Mouse (Mus musculus): ENCODE results near the gene P2ry12. TPM values are rescaled to one million over a fixed set of nuclear protein-coding genes. Genes with fewer than 3 reads are reported as not detected.

P2ry12 gene
- polyA plus RNA-seq, 1 experiment from 2014 or later = 2.2 TPM

DNA sequence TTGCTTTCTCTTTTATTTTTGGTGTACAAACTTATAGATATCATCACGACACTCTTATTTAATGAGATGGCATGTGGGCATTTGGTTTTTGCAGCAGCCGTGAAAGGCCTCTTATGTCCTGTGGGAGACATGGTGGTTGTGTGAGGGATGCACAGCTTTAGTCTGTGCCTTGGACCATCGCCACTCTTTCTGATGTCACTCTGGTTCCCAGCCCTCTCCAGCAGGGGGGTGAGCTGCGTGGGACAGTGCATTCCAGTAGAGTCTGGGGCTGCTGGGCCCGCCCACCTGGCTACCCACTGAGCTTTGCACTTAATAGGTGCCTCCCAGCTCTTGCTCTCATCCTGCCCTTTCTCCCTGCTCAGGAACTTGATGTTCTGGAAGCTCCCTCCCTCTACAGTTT lies 81.5 kb downstream of the P2ry12 start:
- H3K4me3 ChIP-seq (ENCODE audit: low read depth, low read length) = no peak overlapping the region
- no peaks in the 10 kb centered on the region for H3K27me3 ChIP-seq (replicated peaks; ENCODE audit: control insufficient read depth, insufficient read depth, low read length)
- H3K36me3 ChIP-seq (ENCODE audit: control insufficient read depth, insufficient read depth) = no peaks in the 10 kb centered on the region
- no peak for ATAC-seq
- no peak overlapping the region for H3K9ac ChIP-seq (ENCODE audit: low read depth, low read length)
- WGBS = 72% methylated on average over 5 of the region's 5 CpGs
- H3K9me3 ChIP-seq (ENCODE audit: control insufficient read depth) = no peaks in the 10 kb centered on the region
- TF ChIP-seq CTCF (IDR thresholded peaks at IDR 0.05; ENCODE audit: low read depth) = no peak
- H3K4me2 ChIP-seq (replicated peaks; ENCODE audit: low read depth) = no peak overlapping the region
- H3K4me1 ChIP-seq (replicated peaks; ENCODE audit: control insufficient read depth, insufficient read depth, low read length) = no peaks in the 10 kb centered on the region
- H3K27ac ChIP-seq (ENCODE audit: low read depth, low read length) = no peak overlapping the region

DNA sequence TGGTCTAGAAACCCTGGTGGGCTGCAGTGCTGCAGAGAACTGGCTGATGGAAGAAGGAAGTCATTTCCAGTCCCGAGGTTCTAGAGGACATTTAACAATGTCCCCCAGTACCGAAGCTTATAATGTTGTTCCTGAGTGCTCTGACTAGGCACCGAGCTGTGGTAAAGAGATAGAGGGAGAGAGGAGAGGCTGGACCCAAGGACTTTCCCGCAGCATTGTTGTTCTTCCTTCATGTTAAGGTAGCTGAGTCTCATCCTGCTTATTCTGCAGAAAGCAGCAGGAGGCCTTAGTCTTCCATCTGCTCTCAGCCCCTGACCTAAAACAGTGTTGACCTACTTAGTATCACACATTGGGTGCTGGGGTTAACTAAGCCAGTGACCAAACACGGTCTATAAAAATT lies 85.8 kb downstream of the P2ry12 start:
- Histone ChIP-seq H3K36me3 (ENCODE audit: control insufficient read depth, insufficient read depth) (no peaks in the 10 kb centered on the region), H3K4me3 (ENCODE audit: low read depth, low read length) (no peak overlapping the region), H3K4me2 (replicated peaks; ENCODE audit: low read depth) (no peak overlapping the region), H3K9ac (ENCODE audit: low read depth, low read length) (no peak overlapping the region), H3K27ac (ENCODE audit: low read depth, low read length) (no peak overlapping the region), H3K9me3 (ENCODE audit: control insufficient read depth) (no peaks in the 10 kb centered on the region), H3K27me3 (replicated peaks; ENCODE audit: control insufficient read depth, insufficient read depth, low read length) (no peaks in the 10 kb centered on the region), H3K4me1 (replicated peaks; ENCODE audit: control insufficient read depth, insufficient read depth, low read length) (no peaks in the 10 kb centered on the region)
- TF ChIP-seq CTCF (IDR thresholded peaks at IDR 0.05; ENCODE audit: low read depth) = no peak
- no peak for ATAC-seq
- 73% methylated on average over 5 of the region's 5 CpGs for WGBS

DNA sequence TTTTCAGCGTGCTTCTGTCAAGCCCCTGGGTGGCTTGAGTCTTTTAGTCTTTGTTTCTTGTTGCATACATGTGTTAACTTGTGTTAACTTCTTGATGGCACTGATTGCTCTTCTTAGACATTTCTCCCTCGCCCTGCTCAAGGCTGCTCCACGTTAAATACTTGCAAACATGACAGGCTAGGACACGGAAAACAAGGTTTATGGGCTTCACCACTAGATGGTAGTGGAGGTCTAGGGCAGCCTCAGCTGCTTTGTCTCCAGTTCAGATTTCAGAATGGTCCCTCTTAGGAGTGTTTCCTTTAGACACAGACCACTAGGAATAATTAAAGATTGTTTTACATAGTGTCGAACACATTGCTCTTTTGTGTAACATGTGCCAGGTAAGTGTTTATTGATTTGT lies 87.4 kb downstream of the P2ry12 start:
- no peak for ATAC-seq
- Histone ChIP-seq H3K27me3 (replicated peaks; ENCODE audit: control insufficient read depth, insufficient read depth, low read length) (no peaks in the 10 kb centered on the region), H3K27ac (ENCODE audit: low read depth, low read length) (no peak overlapping the region), H3K4me3 (ENCODE audit: low read depth, low read length) (no peak overlapping the region), H3K4me1 (replicated peaks; ENCODE audit: control insufficient read depth, insufficient read depth, low read length) (no peaks in the 10 kb centered on the region), H3K9ac (ENCODE audit: low read depth, low read length) (no peak overlapping the region), H3K36me3 (ENCODE audit: control insufficient read depth, insufficient read depth) (no peaks in the 10 kb centered on the region), H3K4me2 (replicated peaks; ENCODE audit: low read depth) (no peak overlapping the region), H3K9me3 (ENCODE audit: control insufficient read depth) (no peaks in the 10 kb centered on the region)
- 20% methylated on average over 5 of the region's 5 CpGs for WGBS
- peak; percentile 92 for TF ChIP-seq CTCF (IDR thresholded peaks at IDR 0.05; ENCODE audit: low read depth)

- peak; percentile 17; the same call in 1 of the 2 replicates for TF ChIP-seq CTCF (IDR thresholded peaks at IDR 0.05; ENCODE audit: low read depth)
- H3K9ac ChIP-seq (ENCODE audit: low read depth, low read length) = no peak overlapping the region
- 74% methylated on average over 6 of the region's 6 CpGs for WGBS
- H3K4me3 ChIP-seq (ENCODE audit: low read depth, low read length) = no peak overlapping the region
- H3K4me1 ChIP-seq (replicated peaks; ENCODE audit: control insufficient read depth, insufficient read depth, low read length) = no peaks in the 10 kb centered on the region
- no peaks in the 10 kb centered on the region for H3K27me3 ChIP-seq (replicated peaks; ENCODE audit: control insufficient read depth, insufficient read depth, low read length)
- ATAC-seq = no peak
- no peak overlapping the region for H3K4me2 ChIP-seq (replicated peaks; ENCODE audit: low read depth)
- H3K9me3 ChIP-seq (ENCODE audit: control insufficient read depth) = no peaks in the 10 kb centered on the region
- H3K36me3 ChIP-seq (ENCODE audit: control insufficient read depth, insufficient read depth) = no peaks in the 10 kb centered on the region
- H3K27ac ChIP-seq (ENCODE audit: low read depth, low read length) = no peak overlapping the region
Measured at GRCm38 (mm10) chr3:59174426-59175154, 88.1 kb downstream of the P2ry12 start.

DNA sequence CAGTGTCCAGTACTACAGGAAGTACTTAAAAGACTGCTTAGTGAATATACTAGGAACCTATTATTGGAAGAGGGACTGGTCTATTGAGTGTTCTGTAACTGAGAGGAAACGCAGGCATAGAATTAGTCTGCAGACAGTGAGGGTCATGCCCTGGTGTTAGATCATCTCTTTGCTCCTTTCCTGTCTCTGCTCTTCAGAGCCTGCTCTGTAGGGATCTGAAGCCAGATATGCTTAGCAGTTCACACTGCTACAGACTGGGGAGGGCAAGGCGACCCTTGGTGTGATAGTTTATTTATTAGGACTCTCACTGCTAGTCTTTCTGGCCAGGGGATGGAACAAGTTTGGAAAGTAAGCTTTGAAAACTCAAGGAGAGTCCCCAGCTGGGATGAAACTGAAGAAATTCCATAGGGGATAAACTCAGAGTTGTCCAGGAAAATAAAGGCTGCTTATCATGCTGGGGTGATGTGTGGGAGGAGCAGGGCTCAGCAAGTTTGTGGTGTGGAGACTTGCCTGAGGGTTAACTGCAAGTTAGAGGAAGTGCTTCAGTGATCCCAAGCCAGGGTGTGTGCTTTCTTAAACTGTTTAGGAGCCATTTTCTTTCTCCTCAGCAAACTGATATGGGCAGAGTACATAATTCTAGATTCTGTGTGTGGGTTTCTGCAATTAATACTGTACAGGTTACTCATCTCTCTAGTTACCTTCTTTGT lies 92.6 kb downstream of the P2ry12 start:
- Histone ChIP-seq H3K9ac (ENCODE audit: low read depth, low read length) (no peak overlapping the region), H3K27ac (ENCODE audit: low read depth, low read length) (no peak overlapping the region), H3K36me3 (ENCODE audit: control insufficient read depth, insufficient read depth) (no peaks in the 10 kb centered on the region), H3K4me3 (ENCODE audit: low read depth, low read length) (no peak overlapping the region), H3K4me1 (replicated peaks; ENCODE audit: control insufficient read depth, insufficient read depth, low read length) (no peaks in the 10 kb centered on the region), H3K27me3 (replicated peaks; ENCODE audit: control insufficient read depth, insufficient read depth, low read length) (no peaks in the 10 kb centered on the region), H3K4me2 (replicated peaks; ENCODE audit: low read depth) (no peak overlapping the region), H3K9me3 (ENCODE audit: control insufficient read depth) (no peaks in the 10 kb centered on the region)
- TF ChIP-seq CTCF (IDR thresholded peaks at IDR 0.05; ENCODE audit: low read depth) = no peak
- ATAC-seq = no peak
- WGBS = 53% methylated on average over 2 of the region's 2 CpGs

GRCm38 (mm10) chr3:59169215-59169614 lies 93.5 kb downstream of the P2ry12 start:
- Histone ChIP-seq H3K9ac (ENCODE audit: low read depth, low read length) (no peak overlapping the region), H3K27me3 (replicated peaks; ENCODE audit: control insufficient read depth, insufficient read depth, low read length) (no peaks in the 10 kb centered on the region), H3K36me3 (ENCODE audit: control insufficient read depth, insufficient read depth) (no peaks in the 10 kb centered on the region), H3K4me2 (replicated peaks; ENCODE audit: low read depth) (no peak overlapping the region), H3K4me1 (replicated peaks; ENCODE audit: control insufficient read depth, insufficient read depth, low read length) (no peaks in the 10 kb centered on the region), H3K4me3 (ENCODE audit: low read depth, low read length) (no peak overlapping the region), H3K27ac (ENCODE audit: low read depth, low read length) (no peak overlapping the region), H3K9me3 (ENCODE audit: control insufficient read depth) (no peaks in the 10 kb centered on the region)
- 83% methylated on average over 4 of the region's 4 CpGs for WGBS
- peak; percentile 32; the same call in 1 of the 2 replicates for TF ChIP-seq CTCF (IDR thresholded peaks at IDR 0.05; ENCODE audit: low read depth)
- no peak for ATAC-seq
